Mouse (Mus musculus) hindbrain, embryonic 11.5 days (tissue): ENCODE measurements around the gene Olfr802. TPM values are rescaled to one million over a fixed set of nuclear protein-coding genes. Genes with fewer than 3 reads are reported as not detected.

Source experiments
- ATAC-seq: fragments of 200-750 bp; cut with Nextera tagmentation; 2 replicates; pipeline ENCODE4 v1.8.0; 2017; ENCODE audit warnings: mild to moderate bottlenecking, moderate TSS enrichment, moderate library complexity; ENCODE audit not compliant: low FRiP score
- DNase-seq: peaks from one replicate; pipeline ENCODE4 v3.0.0-alpha.2; 2015; ENCODE audit warnings: low spot score
- H3K27ac ChIP-seq: fragments of 300-500 bp; sonication (generic); 2 replicates; pipeline ENCODE4 v1.5.1; 2014; ENCODE audit warnings: mild to moderate bottlenecking, low read depth, low read length
- H3K27me3 ChIP-seq: fragments of 300-500 bp; sonication (generic); 2 replicates; pipeline ENCODE4 v1.6.1; 2014; ENCODE audit warnings: mild to moderate bottlenecking, low read length, moderate library complexity, mixed read lengths; ENCODE audit not compliant: control insufficient read depth, insufficient read depth
- H3K36me3 ChIP-seq: fragments of 300-500 bp; sonication (generic); 2 replicates; pipeline ENCODE4 v1.6.1; 2014; ENCODE audit warnings: mild to moderate bottlenecking, low read length, moderate library complexity, mixed read lengths; ENCODE audit not compliant: control insufficient read depth, insufficient read depth
- H3K4me1 ChIP-seq: fragments of 300-500 bp; sonication (generic); replicated peaks from 2 replicates; pipeline ENCODE4 v1.6.1; 2014; ENCODE audit warnings: low read length, mixed read lengths; ENCODE audit not compliant: control insufficient read depth, insufficient read depth
- H3K4me2 ChIP-seq: fragments of 300-500 bp; sonication (generic); replicated peaks from 2 replicates; pipeline ENCODE4 v1.6.1; 2014; ENCODE audit warnings: mild to moderate bottlenecking, low read depth, low read length
- H3K4me3 ChIP-seq: fragments of 300-500 bp; sonication (generic); 2 replicates; pipeline ENCODE4 v1.5.1; 2014; ENCODE audit warnings: low read depth, low read length
- H3K9ac ChIP-seq: fragments of 300-500 bp; sonication (generic); 2 replicates; pipeline ENCODE4 v1.6.1; 2014; ENCODE audit warnings: low read depth, low read length
- H3K9me3 ChIP-seq: fragments of 300-500 bp; sonication (generic); 2 replicates; pipeline ENCODE4 v1.6.1; 2016; ENCODE audit warnings: low read length; ENCODE audit not compliant: control insufficient read depth
- WGBS: fragments of 180-500 bp; shearing (Covaris S2); extraction: QIAGEN DNeasy Blood & Tissue Kit; methylation state at CpG from one replicate; pipeline ENCODE4 v1.1.7; 2014; 5-methylcytosine and 5-hydroxymethylcytosine counted together
- polyA plus RNA-seq: library from polyadenylated mRNA; unstranded; fragments of >200 nt; fragmentation: Nextera tagmentation; extraction: Ambion mirVana; gene quantifications from 2 replicates; pipeline ENCODE4 v1.2.1, GENCODE M21; 2014

Gene Olfr802
- polyA plus RNA-seq = not detected in 2 replicates

DNA sequence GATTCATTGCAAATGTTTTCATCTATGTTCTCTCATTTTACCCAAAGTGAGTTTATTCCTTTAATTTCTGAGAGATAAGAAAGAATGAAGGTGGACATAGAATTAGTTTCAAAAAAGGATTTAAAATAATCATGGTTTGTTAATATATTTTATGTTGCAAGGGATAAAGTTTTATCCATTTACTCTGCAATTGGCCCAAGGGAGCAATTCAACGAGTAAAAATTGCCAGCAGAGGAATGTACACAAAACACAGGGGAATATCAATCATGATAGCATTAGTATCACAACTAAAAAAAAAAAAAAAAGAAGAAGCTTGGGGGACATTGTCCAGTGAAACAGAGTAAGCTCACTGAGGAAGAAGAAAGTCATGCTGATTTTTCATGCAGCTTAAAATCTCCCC is at the start of gene Olfr802:
TSS of gene Olfr802 (minus strand) at position 101 of the 400 bp plus-strand sequence.
- Histone ChIP-seq H3K36me3 (no peaks in the 10 kb centered on the region), H3K9ac (no peak within 1 kb of the TSS), H3K4me2 (no peak within 1 kb of the TSS), H3K4me1 (no peaks in the 10 kb centered on the region), H3K27me3 (no peaks in the 10 kb centered on the region), H3K4me3 (no peak within 1 kb of the TSS), H3K9me3 (no peaks in the 10 kb centered on the region), H3K27ac (no peak within 1 kb of the TSS)
- ATAC-seq (no peak), DNase-seq (no peak)
- WGBS = 68% methylated on average over 1 of the region's 1 CpGs

DNA sequence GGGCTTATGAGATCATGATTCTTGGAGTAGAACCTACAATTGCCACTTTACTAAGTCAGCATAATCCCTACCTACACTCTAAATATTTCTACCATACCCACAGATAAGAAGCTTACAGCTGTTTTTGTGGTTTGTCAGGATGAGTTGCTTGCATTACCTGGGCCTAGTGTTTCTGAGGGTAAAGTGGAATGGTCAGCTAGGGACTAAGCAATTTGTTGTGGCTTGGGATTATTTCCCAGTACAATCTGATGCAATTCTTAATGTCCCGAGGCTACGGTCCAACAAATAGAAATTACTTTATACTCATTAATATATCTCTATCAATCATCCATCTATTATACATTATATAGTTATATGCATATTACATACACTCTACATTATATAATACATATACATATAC is 41.3 kb upstream of the Olfr802 start, which contains the start of gene Olfr805:
TSS of gene Olfr805 (minus strand) at position 101 of the 400 bp plus-strand sequence.
- Histone ChIP-seq H3K27ac (no peak within 1 kb of the TSS), H3K9me3 (no peaks in the 10 kb centered on the region), H3K4me3 (no peak within 1 kb of the TSS), H3K27me3 (no peaks in the 10 kb centered on the region), H3K36me3 (no peaks in the 10 kb centered on the region), H3K9ac (no peak within 1 kb of the TSS), H3K4me1 (no peaks in the 10 kb centered on the region), H3K4me2 (no peak within 1 kb of the TSS)
- no peak for DNase-seq
- no peak for ATAC-seq
- WGBS = 98% methylated on average over 2 of the region's 2 CpGs

DNA sequence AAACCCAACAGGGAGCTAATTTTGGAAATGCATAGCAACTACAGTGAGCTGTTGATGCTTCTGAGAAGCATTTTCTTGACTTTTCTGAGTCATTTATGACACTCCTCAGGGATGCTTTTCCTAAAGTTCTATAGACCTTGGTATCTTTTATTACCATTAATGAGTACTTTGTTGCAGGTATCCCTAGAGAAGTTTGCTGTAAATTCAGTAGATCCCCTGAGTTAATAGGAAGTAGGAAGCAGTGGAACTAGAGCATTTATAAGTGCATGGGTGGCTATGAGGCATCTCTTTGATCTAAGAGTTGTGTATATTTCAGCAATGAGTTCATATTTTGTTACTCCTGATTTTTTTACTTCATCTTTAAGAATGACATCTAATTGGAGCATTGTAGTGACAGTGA is 14.9 kb upstream of the Olfr802 start, which contains the start of gene Olfr804:
TSS of gene Olfr804 (plus strand) at position 301 of the 400 bp plus-strand sequence.
- DNase-seq = no peak
- no peak for ATAC-seq
- Histone ChIP-seq H3K9me3 (no peaks in the 10 kb centered on the region), H3K4me2 (no peak within 1 kb of the TSS), H3K4me1 (no peaks in the 10 kb centered on the region), H3K4me3 (no peak within 1 kb of the TSS), H3K27me3 (no peaks in the 10 kb centered on the region), H3K36me3 (no peaks in the 10 kb centered on the region), H3K9ac (no peak within 1 kb of the TSS), H3K27ac (no peak within 1 kb of the TSS)

DNA sequence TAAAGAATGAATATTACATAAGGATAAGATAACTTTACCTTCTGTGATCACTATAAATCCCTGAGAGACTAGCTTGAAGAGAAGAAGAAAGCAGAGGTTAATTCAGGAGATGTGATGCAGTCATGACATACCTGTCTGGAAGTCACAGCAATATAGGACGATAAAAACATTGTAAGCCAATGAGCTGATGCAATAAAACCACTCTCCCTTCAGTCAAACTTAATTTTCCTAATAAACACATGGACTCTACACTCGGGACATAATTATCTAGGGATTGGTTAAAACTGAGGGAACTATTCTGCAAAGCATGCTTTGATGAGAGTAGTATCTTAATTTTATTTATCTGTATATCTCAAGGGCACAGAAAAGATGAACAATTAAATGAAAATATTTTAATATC is 6.2 kb upstream of the Olfr802 start, which contains the start of gene Olfr803:
TSS of gene Olfr803 (minus strand) at position 101 of the 400 bp plus-strand sequence.
- WGBS = 81% methylated on average over 2 of the region's 2 CpGs
- Histone ChIP-seq H3K4me3 (no peak within 1 kb of the TSS), H3K27me3 (no peaks in the 10 kb centered on the region), H3K36me3 (no peaks in the 10 kb centered on the region), H3K4me1 (no peaks in the 10 kb centered on the region), H3K9ac (no peak within 1 kb of the TSS), H3K4me2 (no peak within 1 kb of the TSS), H3K9me3 (no peaks in the 10 kb centered on the region), H3K27ac (no peak within 1 kb of the TSS)
- DNase-seq (no peak), ATAC-seq (no peak)

DNA sequence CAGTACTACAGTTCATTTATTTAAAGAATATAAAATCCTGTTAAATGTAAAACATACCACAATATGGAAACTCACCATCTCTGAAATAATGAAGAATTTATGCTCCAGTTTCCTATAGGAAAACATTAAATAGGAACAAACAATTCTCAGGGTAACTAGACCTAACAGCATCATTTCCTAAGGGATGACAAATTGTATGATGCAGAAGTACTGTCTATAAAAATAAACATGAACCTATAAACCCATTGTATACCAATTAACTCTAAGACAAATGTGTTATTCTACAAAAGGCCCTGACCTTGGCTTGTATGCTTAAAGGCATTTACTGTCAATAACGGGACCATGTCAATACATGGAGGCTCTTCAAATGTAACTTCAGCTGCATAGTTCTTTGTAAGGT is 14.2 kb downstream of the Olfr802 start, which contains the start of gene Olfr801:
TSS of gene Olfr801 (minus strand) at position 101 of the 400 bp plus-strand sequence.
- Histone ChIP-seq H3K4me2 (no peak within 1 kb of the TSS), H3K4me1 (no peaks in the 10 kb centered on the region), H3K9me3 (no peaks in the 10 kb centered on the region), H3K27me3 (no peaks in the 10 kb centered on the region), H3K9ac (no peak within 1 kb of the TSS), H3K27ac (no peak within 1 kb of the TSS), H3K36me3 (no peaks in the 10 kb centered on the region), H3K4me3 (no peak within 1 kb of the TSS)
- no peak for ATAC-seq
- WGBS = 84% methylated on average over 1 of the region's 1 CpGs
- no peak for DNase-seq

DNA sequence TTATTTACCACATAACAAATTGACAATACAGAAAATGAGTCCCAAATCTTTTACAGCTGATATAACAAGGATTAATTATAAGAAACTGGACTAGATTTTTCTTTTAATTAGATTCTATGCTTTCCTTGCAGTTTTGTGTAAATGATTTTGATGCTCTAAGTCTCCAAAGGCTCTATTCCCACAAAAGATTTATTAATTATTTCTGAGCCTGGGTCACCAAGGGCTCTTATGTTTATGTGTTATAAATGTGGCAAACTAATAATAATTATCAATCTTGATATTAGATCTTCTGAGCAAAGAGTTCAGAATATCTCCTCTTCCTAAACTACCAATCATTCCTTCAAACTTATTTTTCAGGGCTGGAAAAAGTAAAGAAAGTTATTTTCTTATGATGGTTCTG is 30.6 kb downstream of the Olfr802 start, which contains the start of gene Olfr800:
TSS of gene Olfr800 (plus strand) at position 301 of the 400 bp plus-strand sequence.
- DNase-seq (no peak), ATAC-seq (no peak)
- H3K9me3 ChIP-seq = no peaks in the 10 kb centered on the region
- no peak within 1 kb of the TSS for H3K9ac ChIP-seq
- H3K4me3 ChIP-seq = no peak within 1 kb of the TSS
- H3K27ac ChIP-seq = no peak within 1 kb of the TSS
- H3K27me3 ChIP-seq = no peaks in the 10 kb centered on the region
- no peaks in the 10 kb centered on the region for H3K4me1 ChIP-seq
- no peaks in the 10 kb centered on the region for H3K36me3 ChIP-seq
- no peak within 1 kb of the TSS for H3K4me2 ChIP-seq

DNA sequence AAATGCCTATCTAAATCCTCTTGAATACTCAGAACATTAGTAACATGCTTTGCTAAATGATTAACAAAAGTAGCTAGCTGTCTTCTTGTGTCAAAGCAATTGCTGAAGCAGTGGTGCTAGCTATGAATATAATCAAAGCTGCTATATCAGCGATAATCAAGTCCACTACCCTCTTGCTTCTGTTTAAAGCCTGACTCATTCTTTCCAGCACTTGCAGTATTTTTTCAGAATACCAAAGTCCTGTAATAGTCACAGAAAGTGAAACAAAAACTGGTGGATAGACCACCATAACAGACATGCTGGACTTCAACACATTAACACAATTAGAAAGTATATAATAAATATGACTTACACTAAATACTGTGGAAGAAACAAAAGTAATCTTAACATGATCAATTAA is 36.2 kb downstream of the Olfr802 start:
- WGBS = 85% methylated on average over 1 of the region's 1 CpGs
- no peak overlapping the region for H3K9ac ChIP-seq
- no peak for ATAC-seq
- no peak overlapping the region for H3K4me2 ChIP-seq
- no peak for DNase-seq
- no peaks in the 10 kb centered on the region for H3K4me1 ChIP-seq
- no peaks in the 10 kb centered on the region for H3K36me3 ChIP-seq
- H3K27me3 ChIP-seq = no peaks in the 10 kb centered on the region
- H3K4me3 ChIP-seq = no peak overlapping the region
- H3K9me3 ChIP-seq = no peaks in the 10 kb centered on the region
- H3K27ac ChIP-seq = no peak overlapping the region

DNA sequence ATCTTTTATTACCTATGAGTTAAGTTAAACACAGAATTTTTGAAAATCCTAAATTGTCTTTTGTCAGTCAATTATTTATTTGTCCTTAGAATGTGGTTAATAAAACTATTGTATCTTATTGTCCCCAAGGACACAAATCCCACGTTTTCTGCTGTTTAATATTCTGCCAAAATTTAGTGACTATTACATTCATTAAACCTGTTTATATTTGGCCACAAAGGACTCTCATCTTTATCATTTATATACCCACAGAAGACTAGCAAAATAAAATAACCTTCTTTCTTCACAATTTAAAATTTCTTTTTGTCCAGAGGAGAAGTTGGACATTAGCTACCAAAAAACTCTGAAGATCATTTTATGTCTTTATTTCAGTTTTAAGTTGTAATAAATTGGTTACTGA is 50.8 kb downstream of the Olfr802 start, which contains the start of gene Olfr799:
TSS of gene Olfr799 (plus strand) at position 301 of the 400 bp plus-strand sequence.
- no peak within 1 kb of the TSS for H3K9ac ChIP-seq
- no peak within 1 kb of the TSS for H3K4me3 ChIP-seq
- no peaks in the 10 kb centered on the region for H3K4me1 ChIP-seq
- H3K4me2 ChIP-seq = no peak within 1 kb of the TSS
- no peak within 1 kb of the TSS for H3K27ac ChIP-seq
- H3K27me3 ChIP-seq = no peaks in the 10 kb centered on the region
- no peaks in the 10 kb centered on the region for H3K9me3 ChIP-seq
- no peak for DNase-seq
- WGBS = 36% methylated on average over 1 of the region's 1 CpGs
- no peaks in the 10 kb centered on the region for H3K36me3 ChIP-seq
- ATAC-seq = no peak

DNA sequence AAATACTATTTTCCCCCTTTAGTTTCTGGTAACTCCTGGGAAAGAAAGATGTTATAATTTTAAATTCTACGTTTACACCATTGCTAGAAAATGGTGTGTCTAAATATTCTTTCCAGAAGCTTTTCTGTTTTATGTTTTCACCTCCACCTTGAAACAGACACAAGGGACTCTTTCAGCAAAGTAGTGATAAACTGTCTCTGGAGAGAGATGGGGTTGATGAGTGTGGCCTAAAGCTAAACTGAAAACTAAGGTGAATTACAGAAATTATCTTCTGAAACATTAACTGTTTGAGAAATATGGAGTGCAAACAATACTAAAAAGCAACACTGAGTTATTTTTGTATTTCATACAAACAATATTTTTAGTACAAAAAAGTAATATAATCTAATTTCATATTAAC is 60.1 kb downstream of the Olfr802 start, which contains the start of gene Olfr798:
TSS of gene Olfr798 (minus strand) at position 101 of the 400 bp plus-strand sequence.
- Histone ChIP-seq H3K27me3 (no peaks in the 10 kb centered on the region), H3K36me3 (no peaks in the 10 kb centered on the region)
- no peak for ATAC-seq

More for the DNA sequence above, 60.1 kb downstream of the Olfr802 start, which contains the start of gene Olfr798:
- Histone ChIP-seq H3K9ac (no peak within 1 kb of the TSS), H3K9me3 (no peaks in the 10 kb centered on the region), H3K4me1 (no peaks in the 10 kb centered on the region), H3K4me3 (no peak within 1 kb of the TSS), H3K27ac (no peak within 1 kb of the TSS), H3K4me2 (no peak within 1 kb of the TSS)
- no peak for DNase-seq
- WGBS = 85% methylated on average over 1 of the region's 1 CpGs
